Mouse (Mus musculus): ENCODE results near the gene Ncbp3. TPM values are rescaled to one million over a fixed set of nuclear protein-coding genes. Genes with fewer than 3 reads are reported as not detected.

Gene Ncbp3
- 3.0 TPM for polyA plus RNA-seq (2014; fragmentation: Illumina TruSeq; extraction: RNeasy Lipid Tissue Mini Kit (QIAGEN cat#74804); ENCODE audit: insufficient read depth, low read depth, low replicate concordance)

DNA sequence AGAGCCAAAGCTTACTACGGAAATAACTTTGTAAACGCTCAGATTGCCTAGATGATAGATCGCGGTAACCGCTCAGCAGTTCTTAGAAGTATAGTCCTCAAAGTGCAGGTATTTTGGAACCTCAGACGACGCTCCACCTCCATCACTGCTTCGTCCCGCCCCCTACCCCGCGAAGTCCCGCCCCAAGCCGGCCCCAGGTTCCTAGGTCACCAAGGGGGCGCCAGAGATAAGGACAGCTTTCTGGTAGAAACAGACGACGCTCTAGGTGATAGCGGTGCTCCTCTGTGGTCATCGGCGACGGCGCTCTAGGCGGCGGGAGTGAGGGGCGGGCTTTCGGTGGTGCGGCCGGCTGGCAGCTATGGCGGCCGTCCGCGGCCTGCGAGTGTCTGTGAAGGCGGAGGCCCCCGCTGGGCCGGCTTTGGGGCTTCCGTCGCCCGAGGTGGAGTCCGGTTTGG lies at the start of gene Ncbp3:
TSS of gene Ncbp3 (plus strand) at position 242 of the 455 bp plus-strand sequence.

GRCm38 (mm10) chr11:72998771-72999170 lies 48.8 kb upstream of the Ncbp3 start, which contains the start of gene P2rx1:
TSS of gene P2rx1 (plus strand) at chr11:72999103.

DNA sequence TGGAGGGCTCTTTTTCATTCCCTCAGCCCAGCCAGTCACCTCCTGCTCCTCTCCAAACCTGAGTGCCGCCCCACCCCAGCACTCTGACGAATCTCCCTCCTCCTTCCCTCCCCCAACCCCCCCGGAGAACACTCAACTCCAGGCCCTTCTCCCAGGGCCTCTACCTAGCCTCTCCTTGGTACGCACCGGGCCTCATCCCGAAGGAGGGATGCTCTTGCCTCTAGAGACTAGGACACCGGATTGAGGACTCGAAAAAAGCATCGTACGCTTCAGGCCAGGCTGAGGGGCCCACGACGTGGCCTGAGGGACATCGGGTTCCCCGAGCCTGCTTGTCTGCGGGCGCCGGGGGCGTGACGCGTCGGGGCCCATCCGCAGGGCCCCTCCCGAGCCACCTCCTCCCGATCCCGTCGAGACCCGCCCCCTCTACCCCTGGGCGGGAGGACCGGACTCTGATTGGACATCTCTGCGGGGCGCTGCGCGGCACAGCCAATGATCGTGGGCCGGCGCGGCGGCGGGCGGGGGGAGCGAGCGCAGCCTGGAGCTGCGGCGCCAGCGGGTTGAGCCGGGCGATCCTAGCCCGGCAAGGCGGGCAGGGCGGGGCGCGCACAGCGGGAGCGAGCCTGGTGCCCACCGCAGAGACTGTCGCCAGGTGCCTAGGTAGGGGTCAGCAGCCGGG lies 29.0 kb upstream of the Ncbp3 start, which contains the start of gene Camkk1:
TSS of gene Camkk1 (plus strand) at position 538 of the 676 bp plus-strand sequence.

DNA sequence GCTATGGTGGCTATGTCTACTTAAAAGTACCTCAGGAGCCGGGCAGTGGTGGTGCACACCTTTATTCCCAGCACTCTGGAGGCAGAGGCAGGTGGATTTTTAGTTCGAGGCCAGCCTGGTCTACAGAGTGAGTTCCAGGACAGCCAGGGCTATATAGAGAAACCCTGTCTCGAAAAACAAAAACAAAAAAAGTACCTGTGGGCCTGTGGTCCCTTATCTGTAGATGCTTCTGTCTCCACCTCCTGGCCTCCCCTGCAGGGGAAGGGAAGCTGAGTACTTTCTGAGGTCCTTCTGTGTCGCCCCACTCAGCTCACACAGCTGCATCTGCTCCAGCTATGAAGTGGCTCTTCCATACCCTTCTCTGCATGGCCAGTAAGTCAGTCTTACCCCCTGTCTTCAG lies 42.7 kb downstream of the Ncbp3 start, which contains the start of gene Itgae:
TSS of gene Itgae (plus strand) at position 301 of the 400 bp plus-strand sequence.

GRCm38 (mm10) chr11:73137591-73138501 lies 90.3 kb downstream of the Ncbp3 start, which contains the start of gene Haspin:
TSS of gene Haspin (minus strand) at chr11:73138294.

Other genes starting within 250 kb of the Ncbp3 start
- 58.2 TPM for gene Atp2a3, start 86.6 kb upstream of the Ncbp3 start, polyA plus RNA-seq (2014; fragmentation: Illumina TruSeq; extraction: RNeasy Lipid Tissue Mini Kit (QIAGEN cat#74804); ENCODE audit: insufficient read depth, low read depth, low replicate concordance)
- 2.5 TPM for gene P2rx1, start 48.7 kb upstream of the Ncbp3 start, polyA plus RNA-seq (2014; fragmentation: Illumina TruSeq; extraction: RNeasy Lipid Tissue Mini Kit (QIAGEN cat#74804); ENCODE audit: insufficient read depth, low read depth, low replicate concordance)
- 4.1 TPM for gene Camkk1, start 28.8 kb upstream of the Ncbp3 start, polyA plus RNA-seq (2014; fragmentation: Illumina TruSeq; extraction: RNeasy Lipid Tissue Mini Kit (QIAGEN cat#74804); ENCODE audit: insufficient read depth, low read depth, low replicate concordance)
- gene Itgae, start 42.8 kb downstream of the Ncbp3 start, polyA plus RNA-seq (2014; fragmentation: Illumina TruSeq; extraction: RNeasy Lipid Tissue Mini Kit (QIAGEN cat#74804); ENCODE audit: insufficient read depth, low read depth, low replicate concordance) = 1.3 TPM
- 0.49 TPM for gene Haspin, start 90.5 kb downstream of the Ncbp3 start, polyA plus RNA-seq (2014; fragmentation: Illumina TruSeq; extraction: RNeasy Lipid Tissue Mini Kit (QIAGEN cat#74804); ENCODE audit: insufficient read depth, low read depth, low replicate concordance)
- gene P2rx5, start 112.6 kb downstream of the Ncbp3 start, polyA plus RNA-seq (2014; fragmentation: Illumina TruSeq; extraction: RNeasy Lipid Tissue Mini Kit (QIAGEN cat#74804); ENCODE audit: insufficient read depth, low read depth, low replicate concordance) = 3.9 TPM
- gene Emc6, start 129.3 kb downstream of the Ncbp3 start, polyA plus RNA-seq (2014; fragmentation: Illumina TruSeq; extraction: RNeasy Lipid Tissue Mini Kit (QIAGEN cat#74804); ENCODE audit: insufficient read depth, low read depth, low replicate concordance) = 70.2 TPM
- gene Tax1bp3, start 129.3 kb downstream of the Ncbp3 start, polyA plus RNA-seq (2014; fragmentation: Illumina TruSeq; extraction: RNeasy Lipid Tissue Mini Kit (QIAGEN cat#74804); ENCODE audit: insufficient read depth, low read depth, low replicate concordance) = 108 TPM
- gene Ctns, start 151.3 kb downstream of the Ncbp3 start, polyA plus RNA-seq (2014; fragmentation: Illumina TruSeq; extraction: RNeasy Lipid Tissue Mini Kit (QIAGEN cat#74804); ENCODE audit: insufficient read depth, low read depth, low replicate concordance) = 7.2 TPM
- 2.0 TPM for gene Shpk, start 151.7 kb downstream of the Ncbp3 start, polyA plus RNA-seq (2014; fragmentation: Illumina TruSeq; extraction: RNeasy Lipid Tissue Mini Kit (QIAGEN cat#74804); ENCODE audit: insufficient read depth, low read depth, low replicate concordance)
- gene Trpv1, start 186.5 kb downstream of the Ncbp3 start, polyA plus RNA-seq (2014; fragmentation: Illumina TruSeq; extraction: RNeasy Lipid Tissue Mini Kit (QIAGEN cat#74804); ENCODE audit: insufficient read depth, low read depth, low replicate concordance) = 0.17 TPM
- 0.03 TPM for gene Trpv3, start 219.6 kb downstream of the Ncbp3 start, polyA plus RNA-seq (2014; fragmentation: Illumina TruSeq; extraction: RNeasy Lipid Tissue Mini Kit (QIAGEN cat#74804); ENCODE audit: insufficient read depth, low read depth, low replicate concordance)